Mouse (Mus musculus): Measurements from ENCODE around the gene Sptbn1.

The Sptbn1 gene

DNA sequence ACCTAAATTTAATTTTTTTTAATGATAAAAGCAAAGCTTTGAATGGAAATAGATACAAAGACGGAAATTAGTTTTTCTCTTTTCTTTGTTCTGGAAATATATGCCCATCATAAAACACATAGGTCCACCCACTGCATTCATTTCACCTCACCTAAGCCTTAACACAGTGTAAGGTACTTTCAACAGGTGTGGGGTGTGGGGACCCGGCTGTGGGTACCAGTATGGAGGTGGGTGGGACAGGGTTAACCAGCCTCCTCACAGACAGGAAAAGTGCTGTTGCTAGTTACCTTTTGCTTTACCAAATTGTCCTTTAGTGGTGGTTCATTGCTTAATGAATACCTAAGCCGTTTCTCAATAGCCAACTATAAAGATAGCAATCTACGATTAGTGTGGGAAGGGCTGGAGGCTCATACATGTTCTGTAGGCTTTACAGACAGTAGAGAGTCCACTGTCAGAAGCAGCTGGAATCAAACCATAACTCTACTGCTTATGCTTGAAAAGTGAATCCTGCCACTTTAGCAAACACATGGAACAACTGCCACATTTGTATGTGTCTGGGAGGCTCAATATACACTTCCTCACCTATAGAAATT is 96.3 kb downstream of the Sptbn1 start:
- DNase-seq (ENCODE audit: extremely low spot score, low spot score) = no peak

DNA sequence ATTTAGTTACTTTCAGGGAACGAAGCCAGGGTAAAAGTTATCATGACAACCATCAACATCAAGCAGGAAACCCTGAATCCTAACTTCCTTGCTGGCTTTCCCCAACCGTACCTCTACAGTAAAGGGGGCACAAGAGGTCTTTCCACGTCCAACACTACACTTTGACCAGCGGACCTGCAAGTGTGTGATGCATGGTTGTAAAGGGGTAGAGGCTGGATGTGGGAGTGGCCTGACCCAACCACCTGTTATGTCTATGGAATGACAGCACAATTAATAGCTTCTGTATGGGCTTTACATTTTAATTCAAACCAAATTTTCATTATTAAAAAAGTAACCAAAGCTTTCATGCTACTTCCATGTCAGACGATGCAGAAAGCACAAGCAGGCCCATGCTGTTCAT is 96.8 kb downstream of the Sptbn1 start:
- no peak for DNase-seq (ENCODE audit: extremely low spot score, low spot score)

- DNase-seq (ENCODE audit: extremely low spot score, low spot score) = no peak
Measured at GRCm38 (mm10) chr11:30166551-30166922, 101.4 kb downstream of the Sptbn1 start.

DNA sequence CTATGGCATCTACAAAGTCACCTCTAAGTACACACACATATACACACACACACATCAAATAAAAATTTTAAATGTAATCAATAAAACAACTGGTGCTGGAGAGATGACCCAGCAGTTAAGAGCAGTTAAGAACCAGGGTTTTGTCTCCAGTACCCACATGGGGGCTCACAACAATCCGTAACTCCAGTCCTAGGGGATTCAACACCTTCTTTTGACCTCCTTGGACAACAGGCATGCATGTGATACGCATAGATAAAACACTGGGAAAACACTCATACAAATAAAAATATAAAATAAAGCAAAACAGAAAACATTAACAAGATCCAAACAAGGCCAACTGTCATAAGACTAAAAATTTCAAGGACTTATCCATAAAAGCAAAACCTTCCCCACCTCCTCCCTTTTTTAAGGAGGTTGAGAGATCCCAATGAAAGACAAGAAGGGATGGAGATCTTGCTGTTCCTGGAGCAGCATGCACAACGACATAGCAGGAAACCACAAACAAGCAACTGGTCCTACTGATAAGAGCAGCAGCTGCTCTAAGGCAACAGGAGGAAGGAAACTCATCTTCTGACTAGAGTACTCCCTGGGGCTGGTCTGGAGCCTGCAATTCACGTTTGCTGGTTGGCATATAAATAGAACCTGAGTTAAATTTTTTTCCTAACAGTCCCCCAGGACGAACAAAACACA is 102.0 kb downstream of the Sptbn1 start:
- DNase-seq (ENCODE audit: extremely low spot score, low spot score) = no peak

- no peak for DNase-seq (ENCODE audit: extremely low spot score, low spot score)
Measured at GRCm38 (mm10) chr11:30164515-30165214, 103.3 kb downstream of the Sptbn1 start.

DNA sequence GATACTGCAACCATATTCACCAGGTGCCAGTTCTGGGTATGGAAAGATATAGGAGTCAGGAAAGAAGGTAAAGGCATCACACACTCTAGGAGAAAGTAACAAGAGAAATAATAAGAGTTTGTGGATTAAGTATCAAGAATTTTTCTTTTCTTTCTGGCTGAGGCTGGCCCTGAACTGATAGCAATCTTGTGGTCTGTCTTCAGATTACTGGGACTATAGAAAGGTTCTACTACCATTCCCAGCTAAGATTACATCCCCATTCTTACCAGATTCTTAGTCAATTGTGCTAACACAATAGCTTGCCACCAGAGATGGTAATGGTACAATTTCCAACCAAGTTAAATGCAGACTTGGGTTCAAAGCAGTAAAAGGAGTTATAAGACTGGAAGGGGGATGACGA is 104.1 kb downstream of the Sptbn1 start:
- DNase-seq (ENCODE audit: extremely low spot score, low spot score) = no peak

GRCm38 (mm10) chr11:30163081-30163480 is 104.9 kb downstream of the Sptbn1 start:
- no peak for DNase-seq (ENCODE audit: extremely low spot score, low spot score)

- DNase-seq (ENCODE audit: extremely low spot score, low spot score) = no peak
Measured at GRCm38 (mm10) chr11:30161744-30162143, 106.2 kb downstream of the Sptbn1 start.

DNA sequence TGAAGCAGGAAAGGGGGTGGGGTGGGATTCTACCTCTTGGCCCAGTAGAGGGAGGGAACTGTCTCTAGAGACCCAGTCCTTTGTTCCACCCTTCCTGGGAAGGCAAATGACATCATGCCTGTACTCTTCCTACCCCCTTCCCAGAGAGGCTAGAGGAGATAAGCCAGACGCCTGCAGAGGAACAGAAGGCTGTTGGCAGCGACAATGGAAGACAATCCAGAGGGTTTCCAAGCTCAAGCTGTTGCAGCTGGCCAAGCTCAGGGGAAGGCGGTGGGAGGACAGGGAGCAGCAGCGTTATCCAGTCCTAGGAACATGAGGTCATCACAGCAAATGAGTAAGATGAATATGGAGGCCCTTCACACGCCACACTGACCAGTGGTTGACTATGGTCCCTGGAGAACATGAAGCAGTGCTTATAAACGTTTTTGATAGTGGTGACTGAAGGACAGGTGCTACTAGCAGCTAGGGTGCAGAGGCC is 106.8 kb downstream of the Sptbn1 start:
- DNase-seq (ENCODE audit: extremely low spot score, low spot score) = no peak

- no peak for DNase-seq (ENCODE audit: extremely low spot score, low spot score)
Measured at GRCm38 (mm10) chr11:30160625-30161172, 107.3 kb downstream of the Sptbn1 start.

DNA sequence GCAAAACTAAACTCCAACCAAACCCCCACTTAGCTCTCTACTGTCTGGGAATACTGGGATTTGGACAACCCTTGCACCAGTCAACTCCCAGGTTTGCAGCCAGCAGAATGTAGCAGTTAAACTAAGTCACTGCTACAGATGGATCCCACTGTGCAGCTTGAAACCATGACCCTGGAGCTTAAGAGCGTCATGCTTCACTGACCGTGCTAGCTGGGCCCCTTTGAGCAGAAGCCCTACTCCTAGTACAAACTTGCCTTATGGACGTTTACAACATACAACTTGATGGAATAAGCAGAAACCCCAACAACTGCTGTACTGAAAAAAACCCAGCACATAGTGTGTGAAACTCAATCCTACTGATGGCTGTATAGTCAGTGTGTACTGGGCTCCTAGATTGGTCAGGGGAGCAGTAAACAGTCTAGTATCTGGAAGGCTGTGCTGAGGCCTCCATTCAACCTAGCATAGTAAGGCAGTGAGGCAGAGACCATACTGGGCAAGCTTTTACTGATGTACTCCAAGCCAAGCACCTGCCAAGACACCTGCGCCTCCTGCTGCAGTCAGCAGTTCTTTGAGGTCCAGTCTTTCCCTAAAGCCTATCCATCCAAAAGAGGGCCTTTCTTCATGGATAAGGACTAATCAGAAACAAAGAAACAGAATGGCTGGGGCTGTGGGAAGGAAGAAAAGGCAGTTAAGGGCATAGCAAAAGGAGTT is 108.3 kb downstream of the Sptbn1 start:
- no peak for DNase-seq (ENCODE audit: extremely low spot score, low spot score)

GRCm38 (mm10) chr11:30158028-30158700 is 109.8 kb downstream of the Sptbn1 start:
- no peak for DNase-seq (ENCODE audit: extremely low spot score, low spot score)

DNA sequence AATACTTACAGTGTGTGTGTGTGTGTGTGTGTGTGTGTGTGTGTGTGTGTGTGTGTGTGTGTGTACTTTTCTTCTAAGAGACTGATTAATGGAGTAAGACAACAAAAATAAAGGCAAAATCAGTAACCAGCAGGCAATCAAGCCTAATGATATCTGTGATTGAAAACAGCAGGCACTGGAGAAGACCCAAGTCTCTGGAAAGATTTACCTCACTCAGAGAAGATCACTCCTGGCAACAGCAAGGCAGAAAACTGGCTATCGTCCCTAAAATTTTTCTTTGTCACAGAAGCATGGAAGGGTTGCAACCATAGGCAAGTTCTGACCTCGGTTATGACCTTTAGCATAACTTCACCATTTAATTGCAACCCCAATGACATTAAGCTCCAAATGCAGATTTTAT is 112.1 kb downstream of the Sptbn1 start:
- no peak for DNase-seq (ENCODE audit: extremely low spot score, low spot score)

DNA sequence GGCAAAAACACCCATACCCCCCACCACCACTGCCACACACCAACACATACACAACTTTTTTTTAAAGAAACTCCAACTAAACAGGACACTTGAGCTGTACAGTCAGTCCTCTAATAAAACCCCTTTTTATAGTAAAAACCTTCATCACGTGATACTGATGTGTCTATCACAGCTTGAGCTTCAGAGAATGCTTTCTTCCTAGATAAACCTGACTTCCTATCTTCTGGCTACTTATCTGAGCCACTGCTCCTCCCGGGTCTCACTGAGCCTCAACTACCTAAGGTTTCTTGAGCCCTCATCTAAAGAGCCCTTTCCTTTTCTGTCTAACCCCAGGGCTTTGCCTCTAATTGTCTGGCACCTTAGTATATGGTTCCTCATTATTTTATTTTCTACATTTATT is 113.0 kb downstream of the Sptbn1 start:
- no peak for DNase-seq (ENCODE audit: extremely low spot score, low spot score)

DNA sequence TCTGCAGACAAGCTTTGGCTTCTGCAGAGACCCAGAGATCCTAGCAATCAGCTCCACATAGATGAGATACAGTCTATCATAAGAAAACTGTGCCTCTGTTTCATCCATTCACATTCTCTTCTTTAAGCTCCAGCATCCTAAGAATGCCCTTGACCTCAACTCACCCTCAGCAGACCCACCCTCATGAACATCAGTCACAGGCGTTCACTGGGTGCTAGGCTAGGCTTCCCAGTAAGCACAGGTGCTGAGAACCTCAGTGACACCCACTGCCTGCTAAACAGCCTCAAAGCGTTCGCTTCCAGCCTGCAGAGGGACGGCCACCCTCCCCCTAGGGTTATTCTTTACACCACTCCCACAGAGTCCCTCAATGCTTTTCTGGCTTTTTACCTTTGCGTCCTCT is 119.1 kb downstream of the Sptbn1 start:
- no peak for DNase-seq (ENCODE audit: extremely low spot score, low spot score)

GRCm38 (mm10) chr11:30148378-30148777 is 119.6 kb downstream of the Sptbn1 start:
- DNase-seq (ENCODE audit: extremely low spot score, low spot score) = no peak

GRCm38 (mm10) chr11:30147882-30148281 is 120.1 kb downstream of the Sptbn1 start:
- DNase-seq (ENCODE audit: extremely low spot score, low spot score) = no peak

GRCm38 (mm10) chr11:30143090-30143489 is 124.9 kb downstream of the Sptbn1 start:
- DNase-seq (ENCODE audit: extremely low spot score, low spot score) = no peak

DNA sequence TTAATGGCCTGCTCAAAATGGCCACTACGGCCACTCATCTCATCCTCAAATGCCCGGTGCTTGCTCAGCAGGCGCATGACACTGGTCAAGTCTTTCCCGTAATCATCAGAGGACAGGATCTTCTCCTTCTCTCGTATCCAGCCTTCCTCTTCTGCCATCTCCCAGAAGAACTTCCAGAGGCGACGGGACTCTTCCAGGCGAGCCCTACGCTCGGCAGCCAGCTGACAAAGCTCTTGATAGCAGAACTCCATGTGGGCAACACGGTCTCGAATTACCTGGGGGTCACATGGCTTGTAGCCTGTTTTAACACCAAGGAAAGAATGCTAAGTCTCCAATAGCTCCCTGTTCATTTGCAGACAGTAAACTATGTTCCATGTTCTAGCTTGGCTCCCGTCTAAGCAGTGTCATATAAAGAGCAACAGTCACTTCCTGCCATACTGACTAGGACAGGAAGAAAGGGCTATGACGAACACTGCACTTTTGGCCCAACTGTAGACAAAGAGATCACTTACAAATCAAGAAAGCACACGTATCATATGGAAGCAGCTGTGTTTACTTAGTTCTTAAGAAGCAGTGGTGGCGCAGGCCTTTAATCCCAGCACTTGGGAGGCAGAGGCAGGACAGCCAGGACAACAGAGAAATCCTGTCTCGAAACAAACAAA is 128.7 kb downstream of the Sptbn1 start:
- DNase-seq (ENCODE audit: extremely low spot score, low spot score) = no peak

DNA sequence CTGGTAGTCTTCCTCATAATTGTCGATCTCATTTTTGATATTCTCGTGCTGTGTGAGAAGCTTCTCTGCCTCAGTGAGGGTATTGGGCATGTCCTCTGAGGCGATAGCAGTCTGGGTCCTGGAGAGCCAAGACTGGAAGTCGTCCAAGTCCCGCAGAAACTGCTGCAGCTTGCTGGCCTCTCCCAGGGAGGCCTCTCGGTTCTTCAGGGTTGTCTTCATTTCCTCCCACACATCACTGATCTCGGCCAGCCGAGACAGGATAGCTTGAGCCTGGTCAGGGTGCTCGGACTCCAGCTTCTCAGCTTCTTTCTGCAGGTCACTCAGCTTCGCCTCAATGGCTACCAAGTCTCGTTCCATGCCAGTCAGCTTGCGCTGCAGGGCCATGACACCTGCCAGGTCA is 130.9 kb downstream of the Sptbn1 start:
- no peak for DNase-seq (ENCODE audit: extremely low spot score, low spot score)

DNA sequence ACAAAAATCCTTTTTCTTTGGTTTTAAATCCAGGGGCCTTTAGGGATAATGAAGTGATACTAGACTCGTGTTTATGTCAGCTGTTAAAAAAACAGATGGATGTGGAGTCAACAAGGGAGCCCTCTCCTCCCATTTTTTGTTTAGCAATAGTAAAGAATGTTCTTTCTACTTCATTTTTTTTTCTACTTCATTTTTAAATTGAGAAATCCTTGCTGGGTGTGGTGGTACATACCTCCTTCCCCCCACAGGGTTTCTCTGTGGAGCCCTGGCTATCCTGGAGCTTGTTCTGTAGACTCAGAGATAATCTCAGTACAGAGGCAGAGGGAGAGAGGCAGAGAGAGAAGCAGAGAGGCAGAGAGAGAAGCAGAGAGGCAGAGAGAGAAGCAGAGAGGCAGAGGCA is 133.9 kb downstream of the Sptbn1 start:
- no peak for DNase-seq (ENCODE audit: extremely low spot score, low spot score)
